Mouse (Mus musculus): Measurements from ENCODE around the gene Ccdc88a. TPM values are rescaled to one million over a fixed set of nuclear protein-coding genes. Genes with fewer than 3 reads are reported as not detected.

The Ccdc88a gene
- polyA plus RNA-seq, 1 experiment from 2014 or later: 16.3 TPM

DNA sequence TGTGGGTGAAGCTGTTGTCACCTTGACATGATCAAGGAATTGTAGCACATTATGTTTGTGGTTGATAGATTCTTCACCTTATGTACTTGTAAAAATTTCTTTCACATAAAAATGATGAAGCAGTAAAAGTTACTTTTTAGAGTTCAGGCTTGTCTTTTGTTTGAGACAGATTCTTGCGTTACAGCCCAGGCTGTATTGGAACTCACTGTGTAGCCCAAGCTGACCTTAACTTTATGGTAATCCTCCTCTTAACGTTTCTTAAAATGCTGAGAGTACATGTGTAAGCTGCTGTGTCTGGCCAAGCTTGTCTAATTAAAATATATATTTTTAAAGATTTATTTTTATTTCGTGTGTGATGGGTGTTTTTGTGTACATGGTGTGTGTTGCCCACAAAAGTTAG, 11.2 kb downstream of the Ccdc88a start:
- Histone ChIP-seq H3K36me3 (ENCODE audit: inconsistent target) (no peaks in the 10 kb centered on the region), H3K4me3 (ENCODE audit: inconsistent target) (no peak overlapping the region), H3K27ac (no peak overlapping the region), H3K79me2 (ENCODE audit: inconsistent target) (peaks cover 79% of the 10 kb centered on the region)
- 73% methylated on average over 3 of the region's 3 CpGs for WGBS (ENCODE audit: missing documents)

DNA sequence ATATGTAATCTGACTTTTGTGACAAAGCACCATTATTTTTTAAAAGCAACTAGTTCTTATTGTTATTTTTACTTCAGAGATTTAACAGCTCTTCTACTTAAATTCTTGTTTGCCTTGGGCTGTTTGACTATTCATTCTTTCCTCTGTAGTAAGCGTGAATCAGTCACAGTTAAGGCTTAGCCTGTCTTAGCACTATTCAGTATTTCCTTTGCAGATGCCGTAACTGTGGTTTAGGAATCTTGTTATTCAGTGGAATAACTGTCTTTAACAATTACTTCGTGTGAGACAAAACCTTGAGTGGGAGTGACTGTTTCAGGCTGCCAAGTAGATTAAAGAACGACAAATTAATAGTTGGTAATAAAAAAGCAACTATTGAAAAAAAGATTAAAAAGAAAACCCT, 16.5 kb downstream of the Ccdc88a start:
- H3K27ac ChIP-seq: no peak overlapping the region
- peaks cover 81% of the 10 kb centered on the region for H3K79me2 ChIP-seq (ENCODE audit: inconsistent target)
- no peaks in the 10 kb centered on the region for H3K36me3 ChIP-seq (ENCODE audit: inconsistent target)
- H3K4me3 ChIP-seq (ENCODE audit: inconsistent target): no peak overlapping the region
- WGBS (ENCODE audit: missing documents): 94% methylated on average over 3 of the region's 4 CpGs

DNA sequence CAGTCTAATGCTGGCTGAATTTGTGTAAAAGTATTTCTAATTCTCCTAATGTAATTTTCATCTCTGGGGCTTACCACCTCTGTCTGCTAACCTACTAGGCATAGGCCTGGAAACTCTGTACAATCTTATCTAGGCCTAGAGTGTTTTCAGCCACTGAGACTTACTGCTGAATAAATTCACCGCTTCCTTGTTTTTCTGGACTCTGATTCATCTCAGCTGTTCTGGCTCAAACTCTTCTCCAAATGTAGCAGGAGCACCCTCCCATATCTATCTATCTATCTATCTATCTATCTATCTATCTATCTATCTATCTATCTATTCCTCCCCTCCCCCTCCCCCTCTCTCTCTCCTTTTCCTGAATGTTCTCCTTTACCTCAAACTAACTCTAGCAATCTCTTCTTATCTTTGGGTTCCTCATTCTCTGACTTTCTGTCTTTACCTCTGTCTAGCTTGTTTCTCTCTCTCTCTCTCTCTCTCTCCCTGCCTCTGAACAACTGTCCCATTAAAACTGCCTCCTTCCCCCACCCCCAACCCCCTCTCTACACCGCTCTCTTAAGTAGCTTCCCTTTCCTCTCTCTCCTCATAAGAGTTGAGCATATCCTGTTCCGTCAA, 21.8 kb downstream of the Ccdc88a start:
- no peak overlapping the region for H3K4me3 ChIP-seq (ENCODE audit: inconsistent target)
- H3K36me3 ChIP-seq (ENCODE audit: inconsistent target): no peaks in the 10 kb centered on the region
- 100% methylated on average over 2 of the region's 3 CpGs for WGBS (ENCODE audit: missing documents)

DNA sequence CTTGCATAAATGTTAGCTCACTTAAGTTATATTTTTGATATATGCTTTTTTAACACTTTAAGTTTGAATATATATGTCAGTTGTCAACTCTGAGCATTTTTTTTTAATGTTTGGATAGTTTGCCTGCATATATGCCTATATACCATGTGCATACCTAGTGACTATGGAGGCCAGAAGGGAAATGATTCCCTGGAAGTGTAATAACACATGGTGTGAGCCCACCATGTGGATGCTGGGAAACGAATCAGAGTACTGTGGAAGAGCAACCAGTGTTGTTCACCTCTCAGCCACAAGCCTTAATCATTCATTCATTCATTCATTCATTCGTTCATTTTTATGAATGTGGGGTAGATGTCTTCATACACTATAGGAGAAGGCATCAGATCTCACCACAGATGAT, 26.9 kb downstream of the Ccdc88a start:
- H3K4me3 ChIP-seq (ENCODE audit: inconsistent target): no peak overlapping the region
- no peaks in the 10 kb centered on the region for H3K36me3 ChIP-seq (ENCODE audit: inconsistent target)
- peaks cover 33% of the 10 kb centered on the region; the same call in 1 of the 2 replicates for H3K79me2 ChIP-seq (ENCODE audit: inconsistent target)
- H3K27ac ChIP-seq: no peak overlapping the region
- 94% methylated on average over 2 of the region's 2 CpGs for WGBS (ENCODE audit: missing documents)

More for the DNA sequence above, 21.8 kb downstream of the Ccdc88a start:
- H3K79me2 ChIP-seq (ENCODE audit: inconsistent target): peaks cover 71% of the 10 kb centered on the region; the same call in 1 of the 2 replicates
- no peak overlapping the region for H3K27ac ChIP-seq

DNA sequence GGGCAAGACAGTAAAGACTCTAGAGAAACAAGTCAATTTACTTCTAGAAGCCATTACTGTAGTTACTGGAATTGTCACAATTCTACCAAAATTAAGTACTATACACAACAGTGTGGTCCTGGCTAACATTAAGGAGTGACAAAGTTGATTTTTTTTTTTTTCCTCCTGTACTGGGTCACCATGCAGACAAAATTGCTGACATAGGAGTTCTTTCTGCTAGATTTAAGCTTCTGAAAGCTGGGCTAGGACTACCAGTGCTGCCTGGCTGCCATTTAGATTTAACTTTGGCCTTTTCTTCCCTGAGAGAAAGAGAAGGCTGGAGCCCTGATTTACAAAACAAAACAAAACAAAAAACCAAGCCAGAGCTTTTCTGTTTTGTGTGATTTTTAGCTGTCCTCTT, 32.8 kb downstream of the Ccdc88a start:
- no peak overlapping the region for H3K4me3 ChIP-seq (ENCODE audit: inconsistent target)
- no peaks in the 10 kb centered on the region; the same call in 1 of the 2 replicates for H3K79me2 ChIP-seq (ENCODE audit: inconsistent target)
- H3K36me3 ChIP-seq (ENCODE audit: inconsistent target): no peaks in the 10 kb centered on the region
- H3K27ac ChIP-seq: no peak overlapping the region

DNA sequence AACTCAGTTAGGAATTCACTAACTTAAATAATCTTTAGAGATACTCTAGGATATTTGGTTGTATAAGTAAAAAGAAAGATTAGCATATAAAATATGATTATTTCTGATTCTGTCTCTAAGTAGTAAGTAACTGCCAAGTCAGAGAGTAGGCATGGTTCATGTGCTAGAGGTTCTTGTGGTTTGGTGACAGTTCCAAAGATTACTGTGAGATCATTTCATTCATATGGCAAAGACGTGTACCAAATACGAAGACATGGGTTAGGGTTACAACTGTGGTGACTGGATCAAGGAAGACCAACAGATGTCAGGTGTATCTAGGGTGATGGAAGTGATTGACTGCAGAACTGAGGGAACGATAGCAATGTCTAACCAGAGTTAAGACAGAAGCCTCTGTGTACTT, 50.0 kb downstream of the Ccdc88a start:
- Histone ChIP-seq H3K79me2 (ENCODE audit: inconsistent target) (no peaks in the 10 kb centered on the region), H3K4me3 (ENCODE audit: inconsistent target) (no peak overlapping the region), H3K27ac (no peak overlapping the region), H3K36me3 (ENCODE audit: inconsistent target) (no peaks in the 10 kb centered on the region)
- WGBS (ENCODE audit: missing documents): 86% methylated on average over 3 of the region's 3 CpGs

DNA sequence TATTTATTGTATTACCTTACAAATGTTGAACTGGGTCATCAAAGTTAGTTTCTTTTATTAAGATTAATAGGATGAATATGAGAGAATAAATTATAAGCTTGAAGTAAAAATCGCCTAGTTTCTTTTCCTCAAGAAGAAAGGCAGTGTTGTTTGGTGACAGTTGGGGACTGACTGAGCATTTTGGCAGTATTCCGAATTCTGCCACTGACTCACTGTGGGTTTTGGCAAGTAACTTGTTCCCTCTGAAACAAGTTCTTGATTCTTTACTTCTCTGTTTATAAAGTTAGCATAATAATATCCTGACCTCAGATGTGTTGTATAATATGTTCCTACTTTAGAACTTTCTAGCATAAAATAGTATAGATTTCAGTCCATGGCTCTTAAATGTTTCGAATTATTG, 55.3 kb downstream of the Ccdc88a start:
- Histone ChIP-seq H3K36me3 (ENCODE audit: inconsistent target) (no peaks in the 10 kb centered on the region), H3K79me2 (ENCODE audit: inconsistent target) (no peaks in the 10 kb centered on the region), H3K27ac (peak overlapping the region; percentile 21; the same call in 1 of the 2 replicates), H3K4me3 (ENCODE audit: inconsistent target) (no peak overlapping the region)
- 6% methylated on average over 3 of the region's 3 CpGs for WGBS (ENCODE audit: missing documents)

DNA sequence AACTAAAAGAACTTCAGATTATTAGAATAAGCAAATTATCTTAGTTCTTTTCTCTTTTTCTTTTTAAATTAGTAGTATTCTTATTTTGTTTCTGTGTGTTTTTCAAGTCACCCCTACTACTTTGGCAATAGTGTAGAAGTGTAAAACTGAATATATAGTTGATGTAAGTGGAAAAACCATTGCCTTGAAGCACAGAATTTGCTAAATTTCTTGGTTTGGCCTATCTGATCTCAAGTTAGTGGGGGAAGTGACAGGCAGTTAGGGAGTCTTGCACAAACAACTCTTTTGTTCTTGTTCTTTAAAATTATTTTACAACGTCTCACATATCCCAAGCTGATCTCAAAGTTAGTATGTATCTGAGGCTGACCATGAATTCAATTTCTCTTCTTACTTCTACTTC, 57.6 kb downstream of the Ccdc88a start:
- Histone ChIP-seq H3K79me2 (ENCODE audit: inconsistent target) (no peaks in the 10 kb centered on the region), H3K36me3 (ENCODE audit: inconsistent target) (no peaks in the 10 kb centered on the region), H3K27ac (no peak overlapping the region), H3K4me3 (ENCODE audit: inconsistent target) (no peak overlapping the region)
- 36% methylated on average over 1 of the region's 1 CpGs for WGBS (ENCODE audit: missing documents)

DNA sequence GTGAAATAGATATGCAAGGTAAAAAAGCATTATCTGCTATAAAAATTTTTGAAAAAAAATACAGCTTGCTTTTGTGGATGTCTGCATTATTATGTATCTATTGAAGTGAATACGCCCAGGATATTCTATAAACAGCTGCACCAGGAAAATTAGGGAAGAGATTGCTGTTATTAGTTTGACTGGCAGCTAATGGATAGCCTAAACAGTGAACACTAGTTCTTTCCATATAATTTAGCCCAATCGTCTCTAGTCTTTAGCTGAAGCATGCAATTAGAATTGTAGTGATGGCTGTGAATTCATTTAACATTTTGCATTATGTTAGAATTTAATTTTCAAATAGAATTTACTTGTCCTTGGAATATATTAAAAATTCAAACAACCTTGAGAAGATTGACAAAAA, 75.3 kb downstream of the Ccdc88a start:
- 90% methylated on average over 2 of the region's 2 CpGs for WGBS (ENCODE audit: missing documents)
- no peak overlapping the region for H3K27ac ChIP-seq

DNA sequence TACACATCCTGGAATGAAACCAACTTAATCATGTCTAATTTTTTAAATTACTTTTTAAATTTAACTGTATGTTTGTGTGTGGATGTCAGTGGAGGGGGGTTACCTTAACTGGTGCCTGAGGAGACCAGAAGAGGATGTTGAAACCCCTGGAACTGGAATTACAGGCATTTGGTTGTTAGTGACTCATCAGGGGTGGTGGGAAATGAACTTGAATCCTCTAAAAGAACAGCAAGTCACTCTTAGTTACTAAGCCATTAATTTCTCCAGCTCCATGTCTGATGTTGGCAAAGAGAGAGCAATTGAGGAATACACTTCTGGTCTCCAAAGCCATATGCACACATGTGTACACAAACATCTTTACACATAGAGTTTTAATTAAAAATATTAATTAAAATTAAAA, 101.2 kb downstream of the Ccdc88a start:
- no peak overlapping the region for H3K27ac ChIP-seq
- H3K79me2 ChIP-seq (ENCODE audit: inconsistent target): no peaks in the 10 kb centered on the region
- H3K4me3 ChIP-seq (ENCODE audit: inconsistent target): no peak overlapping the region
- H3K36me3 ChIP-seq (ENCODE audit: inconsistent target): 0 out of 2 replicates have a peak, but pooled peaks cover 7% of the 10 kb centered on the region

More for the DNA sequence above, 75.3 kb downstream of the Ccdc88a start:
- Histone ChIP-seq H3K4me3 (ENCODE audit: inconsistent target) (no peak overlapping the region), H3K79me2 (ENCODE audit: inconsistent target) (no peaks in the 10 kb centered on the region), H3K36me3 (ENCODE audit: inconsistent target) (no peaks in the 10 kb centered on the region)

DNA sequence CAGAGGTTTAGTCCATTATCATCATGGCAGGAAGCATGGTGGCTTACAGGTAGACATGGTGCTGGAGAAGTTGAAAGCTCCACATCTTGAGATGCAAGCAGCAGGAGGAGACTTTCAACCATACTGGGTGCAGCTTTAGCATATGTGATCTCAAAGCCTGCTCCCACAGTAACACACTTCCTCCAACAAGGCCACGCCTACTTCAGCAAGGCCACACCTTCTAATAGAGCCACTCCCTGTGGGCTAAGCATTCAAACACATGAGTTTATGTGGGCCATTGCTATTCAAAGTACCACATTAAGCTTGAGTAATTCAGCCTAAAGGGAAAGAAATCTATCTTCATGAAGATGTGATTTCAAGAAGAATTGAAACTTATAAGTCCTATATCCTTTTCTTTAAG, 119.7 kb downstream of the Ccdc88a start:
- no peak overlapping the region for H3K4me3 ChIP-seq (ENCODE audit: inconsistent target)
- 94% methylated on average over 1 of the region's 1 CpGs for WGBS (ENCODE audit: missing documents)
- H3K27ac ChIP-seq: no peak overlapping the region
- H3K79me2 ChIP-seq (ENCODE audit: inconsistent target): no peaks in the 10 kb centered on the region
- 0 out of 2 replicates have a peak, but pooled peaks cover 5% of the 10 kb centered on the region for H3K36me3 ChIP-seq (ENCODE audit: inconsistent target)

DNA sequence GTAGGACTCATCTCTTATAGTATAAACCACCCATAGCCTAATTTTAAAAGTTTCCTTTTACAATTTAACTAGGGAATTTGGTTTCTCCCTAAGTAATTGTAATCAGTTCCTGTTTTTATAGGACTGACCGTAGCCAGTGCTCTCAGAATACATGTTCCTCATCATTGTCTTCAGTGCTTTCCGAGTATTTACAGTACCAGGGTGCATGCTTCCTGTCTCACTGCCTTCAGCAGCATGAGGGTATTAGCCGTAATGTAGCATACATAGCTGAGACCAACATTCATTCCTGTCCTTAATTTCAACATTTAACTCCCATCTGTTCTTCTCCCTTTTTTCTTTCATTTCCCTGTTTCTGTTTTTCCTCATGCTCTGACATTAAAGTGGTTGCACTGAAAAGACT, 123.5 kb downstream of the Ccdc88a start:
- peak overlapping the region; percentile 38 for H3K27ac ChIP-seq
- H3K4me3 ChIP-seq (ENCODE audit: inconsistent target): no peak overlapping the region
- 13% methylated on average over 3 of the region's 3 CpGs for WGBS (ENCODE audit: missing documents)
- H3K79me2 ChIP-seq (ENCODE audit: inconsistent target): no peaks in the 10 kb centered on the region
- H3K36me3 ChIP-seq (ENCODE audit: inconsistent target): 0 out of 2 replicates have a peak, but pooled peaks cover 2% of the 10 kb centered on the region

DNA sequence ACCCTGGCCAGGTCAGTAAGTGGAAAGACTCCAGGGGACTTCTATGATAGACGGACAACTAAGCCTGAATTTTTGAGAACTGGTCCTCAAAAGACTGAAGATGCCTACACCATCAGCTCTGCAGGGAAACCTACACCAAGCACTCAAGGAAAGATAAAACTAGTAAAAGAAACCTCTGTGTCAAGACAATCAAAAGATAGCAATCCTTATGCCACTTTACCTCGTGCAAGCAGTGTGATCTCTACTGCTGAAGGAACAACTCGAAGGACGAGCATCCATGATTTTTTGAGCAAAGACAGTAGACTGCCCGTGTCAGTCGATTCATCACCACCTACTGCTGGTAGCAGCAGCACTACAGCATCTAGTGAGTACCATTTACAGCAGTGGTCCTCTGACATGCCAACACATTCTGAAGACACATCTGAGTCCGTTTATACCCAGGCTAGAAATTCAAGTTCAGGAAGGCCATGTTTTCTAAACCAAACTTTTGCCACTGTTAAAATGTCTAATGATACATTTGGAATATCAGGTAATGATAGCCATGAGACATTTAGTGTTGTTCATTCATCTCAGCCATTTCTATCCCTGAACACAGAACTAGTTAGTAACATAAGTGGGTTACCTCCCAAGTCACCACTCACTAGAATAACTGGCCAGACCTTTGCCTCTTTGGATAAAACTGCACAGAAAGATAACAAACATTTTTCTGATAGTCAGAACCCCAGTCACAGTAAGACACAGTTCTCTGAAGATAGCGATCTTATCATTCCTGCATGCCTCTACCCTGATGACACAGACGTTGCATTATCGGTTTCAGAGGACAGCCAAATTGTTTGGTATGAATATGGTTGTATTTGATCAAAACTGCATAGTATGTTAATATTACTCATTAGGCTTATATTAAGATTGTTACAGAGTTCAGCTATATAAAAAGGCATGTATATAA, 130.8 kb downstream of the Ccdc88a start:
- 95% methylated on average over 10 of the region's 10 CpGs for whole genome bisulfite sequencing (ENCODE audit: missing documents)
- Histone ChIP-seq H3K79me2 (ENCODE audit: inconsistent target) (no peaks in the 10 kb centered on the region), H3K4me3 (ENCODE audit: inconsistent target) (no peak overlapping the region), H3K27ac (no peak overlapping the region), H3K36me3 (ENCODE audit: inconsistent target) (peaks cover 16% of the 10 kb centered on the region; the same call in 1 of the 2 replicates)

DNA sequence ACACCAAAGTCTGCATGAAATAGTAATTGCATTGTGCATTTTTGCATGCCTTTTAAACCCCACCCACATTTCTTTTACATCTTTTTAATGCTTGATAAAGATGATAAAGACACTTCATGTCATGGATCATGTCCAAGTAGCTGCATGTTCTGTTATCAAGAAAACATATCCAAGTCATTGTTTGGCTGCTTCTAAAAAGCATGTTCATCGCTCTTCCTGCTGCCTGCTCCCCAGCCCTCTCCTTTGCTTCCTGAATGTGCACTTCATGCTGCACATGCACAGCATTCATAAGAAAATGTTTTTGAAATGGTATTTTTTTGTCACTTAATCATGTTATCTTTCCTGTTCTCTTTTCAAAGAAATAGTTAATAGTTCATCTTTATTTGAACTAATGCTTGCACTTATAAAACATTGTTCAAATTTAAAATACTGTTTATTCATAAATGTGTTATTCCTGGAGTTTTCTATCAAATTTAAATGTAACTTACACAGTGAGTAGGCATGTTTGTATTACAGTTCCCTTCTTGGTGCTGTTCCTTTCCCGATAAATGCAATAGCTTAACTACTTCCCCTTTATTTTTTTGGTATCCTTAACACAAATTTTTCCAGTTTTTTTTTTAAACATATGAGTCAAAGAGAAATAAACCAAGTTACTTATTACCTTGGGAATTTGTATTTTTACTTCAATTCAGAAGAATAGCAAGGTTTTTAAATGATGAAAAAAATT, 131.6 kb downstream of the Ccdc88a start:
- H3K4me3 ChIP-seq (ENCODE audit: inconsistent target): no peak overlapping the region
- no peaks in the 10 kb centered on the region for H3K79me2 ChIP-seq (ENCODE audit: inconsistent target)
- peaks cover 16% of the 10 kb centered on the region; the same call in 1 of the 2 replicates for H3K36me3 ChIP-seq (ENCODE audit: inconsistent target)
- H3K27ac ChIP-seq: no peak overlapping the region
- 57% methylated on average over 2 of the region's 2 CpGs for WGBS (ENCODE audit: missing documents)
